Mouse (Mus musculus): ENCODE data around the gene Syn3. TPM values are rescaled to one million over a fixed set of nuclear protein-coding genes. Genes with fewer than 3 reads are reported as not detected.

The Syn3 gene
- polyA plus RNA-seq, 1 experiment: 9.5 TPM

DNA sequence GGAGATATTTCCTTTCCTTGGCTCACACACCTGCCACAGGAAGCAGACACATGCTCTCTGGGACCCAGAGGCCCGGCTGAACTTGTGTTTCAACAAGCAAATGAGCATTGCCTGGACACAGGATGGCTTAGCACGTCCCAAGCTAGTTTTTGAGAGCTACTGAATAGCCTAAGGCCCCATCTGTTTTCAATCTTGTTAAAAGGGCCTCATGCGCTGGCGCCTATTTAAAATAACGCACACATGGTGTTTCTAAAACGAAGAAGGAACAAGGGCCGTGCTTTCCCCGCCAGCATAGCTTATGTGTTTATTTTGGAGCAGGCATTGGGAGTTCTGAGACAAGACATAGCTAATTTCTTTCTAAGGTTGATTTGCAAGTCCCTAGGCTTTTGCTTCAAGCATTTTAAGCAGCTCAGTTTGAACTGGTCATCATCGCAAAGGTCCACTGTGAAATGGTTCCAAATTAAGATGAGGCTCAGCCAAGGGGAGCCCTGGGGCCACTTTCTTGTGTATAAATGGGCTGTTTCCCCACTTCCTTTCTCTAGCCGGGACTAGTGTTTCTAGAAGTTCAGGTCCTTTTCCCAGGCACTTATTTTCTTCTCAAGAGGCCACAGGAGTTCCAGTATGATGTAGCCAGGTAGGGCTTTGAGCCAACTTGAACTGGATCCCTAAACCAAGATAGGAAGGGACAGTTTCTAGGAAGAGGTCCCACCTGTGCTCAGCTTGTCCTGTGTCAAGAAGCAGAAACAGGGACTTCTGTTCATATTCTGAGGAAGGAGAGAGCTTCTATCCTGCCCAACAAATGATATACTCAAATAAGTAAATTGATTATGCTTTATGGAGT, 72.8 kb downstream of the Syn3 start:
- WGBS: 75% methylated on average over 10 of the region's 10 CpGs
- no peak overlapping the region for H3K27ac ChIP-seq (ENCODE audit: insufficient read depth, low read length)
- no peak overlapping the region for H3K4me3 ChIP-seq (replicated peaks; ENCODE audit: insufficient read depth, low read depth, low read length)
- no peak for TF ChIP-seq POLR2A (IDR thresholded peaks at IDR 0.05; ENCODE audit: borderline replicate concordance, insufficient read depth, low read length)
- no peak for TF ChIP-seq CTCF (IDR thresholded peaks at IDR 0.05; ENCODE audit: borderline replicate concordance, insufficient read depth, low read depth, low read length)
- H3K27me3 ChIP-seq (ENCODE audit: control insufficient read depth, insufficient read depth, low read length): no peaks in the 10 kb centered on the region
- DNase-seq: peak in 1 of 2 experiments; percentile 25
- no peaks in the 10 kb centered on the region for H3K4me1 ChIP-seq (ENCODE audit: control insufficient read depth, insufficient read depth, low read length)

GRCm38 (mm10) chr10:86421731-86422370, 76.8 kb downstream of the Syn3 start:
- WGBS: 94% methylated on average over 3 of the region's 3 CpGs
- H3K27me3 ChIP-seq (ENCODE audit: control insufficient read depth, insufficient read depth, low read length): no peaks in the 10 kb centered on the region
- TF ChIP-seq CTCF (IDR thresholded peaks at IDR 0.05; ENCODE audit: borderline replicate concordance, insufficient read depth, low read depth, low read length) (no peak), POLR2A (IDR thresholded peaks at IDR 0.05; ENCODE audit: borderline replicate concordance, insufficient read depth, low read length) (no peak)

GRCm38 (mm10) chr10:86418931-86419330, 79.8 kb downstream of the Syn3 start:
- Histone ChIP-seq H3K27me3 (ENCODE audit: control insufficient read depth, insufficient read depth, low read length) (no peaks in the 10 kb centered on the region), H3K4me1 (ENCODE audit: control insufficient read depth, insufficient read depth, low read length) (no peaks in the 10 kb centered on the region), H3K27ac (ENCODE audit: insufficient read depth, low read length) (no peak overlapping the region), H3K4me3 (replicated peaks; ENCODE audit: insufficient read depth, low read depth, low read length) (no peak overlapping the region)
- peak; percentile 61 to 74 for DNase-seq
- 29% methylated on average over 5 of the region's 5 CpGs for WGBS
- no peak for TF ChIP-seq POLR2A (IDR thresholded peaks at IDR 0.05; ENCODE audit: borderline replicate concordance, insufficient read depth, low read length)
- TF ChIP-seq CTCF (IDR thresholded peaks at IDR 0.05; ENCODE audit: borderline replicate concordance, insufficient read depth, low read depth, low read length): no peak

More at GRCm38 (mm10) chr10:86421731-86422370, 76.8 kb downstream of the Syn3 start:
- Histone ChIP-seq H3K4me3 (replicated peaks; ENCODE audit: insufficient read depth, low read depth, low read length) (no peak overlapping the region), H3K4me1 (ENCODE audit: control insufficient read depth, insufficient read depth, low read length) (no peaks in the 10 kb centered on the region), H3K27ac (ENCODE audit: insufficient read depth, low read length) (no peak overlapping the region)
- no peak for DNase-seq

- DNase-seq: peak; percentile 22 to 25
- no peaks in the 10 kb centered on the region for H3K4me1 ChIP-seq (ENCODE audit: control insufficient read depth, insufficient read depth, low read length)
- 82% methylated on average over 2 of the region's 2 CpGs for WGBS
- H3K4me3 ChIP-seq (replicated peaks; ENCODE audit: insufficient read depth, low read depth, low read length): no peak overlapping the region
- H3K27me3 ChIP-seq (ENCODE audit: control insufficient read depth, insufficient read depth, low read length): no peaks in the 10 kb centered on the region
- TF ChIP-seq POLR2A (IDR thresholded peaks at IDR 0.05; ENCODE audit: borderline replicate concordance, insufficient read depth, low read length) (no peak), CTCF (IDR thresholded peaks at IDR 0.05; ENCODE audit: borderline replicate concordance, insufficient read depth, low read depth, low read length) (no peak)
- no peak overlapping the region for H3K27ac ChIP-seq (ENCODE audit: insufficient read depth, low read length)
These were observed 80.4 kb downstream of the Syn3 start for GRCm38 (mm10) chr10:86418345-86418744.

DNA sequence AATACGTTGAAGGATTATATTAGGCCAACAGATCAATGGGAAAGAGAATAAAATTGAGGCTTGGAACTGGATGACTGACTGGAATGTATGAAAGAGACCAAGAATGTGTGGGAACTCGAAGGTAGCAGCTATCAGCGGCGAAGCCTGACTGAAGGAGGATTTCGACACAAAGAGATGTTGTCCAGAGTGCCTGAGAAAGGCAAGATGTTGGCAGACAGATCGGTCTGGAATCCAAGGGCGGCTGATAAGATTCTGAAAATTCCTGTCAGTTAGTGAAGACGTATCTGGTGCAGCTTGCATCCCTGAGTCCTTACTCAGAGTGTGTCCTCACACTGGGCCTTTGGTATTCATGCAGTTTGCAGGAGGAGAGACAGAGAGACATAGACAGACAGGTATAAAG, 81.9 kb downstream of the Syn3 start:
- Histone ChIP-seq H3K27me3 (ENCODE audit: control insufficient read depth, insufficient read depth, low read length) (no peaks in the 10 kb centered on the region), H3K27ac (ENCODE audit: insufficient read depth, low read length) (no peak overlapping the region), H3K4me3 (replicated peaks; ENCODE audit: insufficient read depth, low read depth, low read length) (no peak overlapping the region), H3K4me1 (ENCODE audit: control insufficient read depth, insufficient read depth, low read length) (no peaks in the 10 kb centered on the region)
- TF ChIP-seq POLR2A (IDR thresholded peaks at IDR 0.05; ENCODE audit: borderline replicate concordance, insufficient read depth, low read length) (no peak), CTCF (IDR thresholded peaks at IDR 0.05; ENCODE audit: borderline replicate concordance, insufficient read depth, low read depth, low read length) (no peak)
- 88% methylated on average over 8 of the region's 8 CpGs for WGBS
- no peak for DNase-seq

- Histone ChIP-seq H3K4me1 (ENCODE audit: control insufficient read depth, insufficient read depth, low read length) (no peaks in the 10 kb centered on the region), H3K27ac (ENCODE audit: insufficient read depth, low read length) (no peak overlapping the region), H3K27me3 (ENCODE audit: control insufficient read depth, insufficient read depth, low read length) (no peaks in the 10 kb centered on the region), H3K4me3 (replicated peaks; ENCODE audit: insufficient read depth, low read depth, low read length) (no peak overlapping the region)
- TF ChIP-seq CTCF (IDR thresholded peaks at IDR 0.05; ENCODE audit: borderline replicate concordance, insufficient read depth, low read depth, low read length) (no peak), POLR2A (IDR thresholded peaks at IDR 0.05; ENCODE audit: borderline replicate concordance, insufficient read depth, low read length) (no peak)
- DNase-seq: no peak
- WGBS: 81% methylated on average over 6 of the region's 6 CpGs
These were observed 87.8 kb downstream of the Syn3 start for GRCm38 (mm10) chr10:86410868-86411267.

DNA sequence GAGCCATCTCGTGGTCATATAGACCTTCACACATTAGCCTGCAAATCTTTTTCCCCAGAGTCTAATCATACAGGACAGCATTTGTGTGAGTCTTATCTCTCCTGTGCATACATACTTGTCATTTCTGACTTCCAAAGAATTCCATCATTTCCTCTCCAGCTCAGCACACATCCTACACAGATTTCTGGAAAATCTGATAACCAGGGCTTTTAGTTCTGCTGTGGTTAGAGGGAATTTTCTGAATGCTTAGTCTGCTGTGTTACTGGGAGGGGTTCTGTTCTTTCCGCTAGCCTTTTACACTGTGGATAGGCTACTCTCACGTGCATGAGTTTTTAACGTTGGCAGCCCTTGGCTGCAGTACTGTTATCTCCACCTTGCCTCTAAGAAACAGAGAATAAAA, 91.7 kb downstream of the Syn3 start:
- TF ChIP-seq POLR2A (IDR thresholded peaks at IDR 0.05; ENCODE audit: borderline replicate concordance, insufficient read depth, low read length) (no peak), CTCF (IDR thresholded peaks at IDR 0.05; ENCODE audit: borderline replicate concordance, insufficient read depth, low read depth, low read length) (no peak)
- 78% methylated on average over 4 of the region's 4 CpGs for WGBS
- no peak overlapping the region for H3K27ac ChIP-seq (ENCODE audit: insufficient read depth, low read length)
- H3K4me1 ChIP-seq (ENCODE audit: control insufficient read depth, insufficient read depth, low read length): no peaks in the 10 kb centered on the region
- no peaks in the 10 kb centered on the region for H3K27me3 ChIP-seq (ENCODE audit: control insufficient read depth, insufficient read depth, low read length)
- DNase-seq: no peak
- H3K4me3 ChIP-seq (replicated peaks; ENCODE audit: insufficient read depth, low read depth, low read length): no peak overlapping the region

GRCm38 (mm10) chr10:86398347-86398720, 100.4 kb downstream of the Syn3 start:
- no peak for DNase-seq
- no peak for TF ChIP-seq CTCF (IDR thresholded peaks at IDR 0.05; ENCODE audit: borderline replicate concordance, insufficient read depth, low read depth, low read length)
- no peak for TF ChIP-seq POLR2A (IDR thresholded peaks at IDR 0.05; ENCODE audit: borderline replicate concordance, insufficient read depth, low read length)

More at GRCm38 (mm10) chr10:86398347-86398720, 100.4 kb downstream of the Syn3 start:
- no peak overlapping the region for H3K4me3 ChIP-seq (replicated peaks; ENCODE audit: insufficient read depth, low read depth, low read length)
- 70% methylated on average over 2 of the region's 2 CpGs for WGBS
- H3K27ac ChIP-seq (ENCODE audit: insufficient read depth, low read length): no peak overlapping the region
- H3K4me1 ChIP-seq (ENCODE audit: control insufficient read depth, insufficient read depth, low read length): no peaks in the 10 kb centered on the region
- no peaks in the 10 kb centered on the region for H3K27me3 ChIP-seq (ENCODE audit: control insufficient read depth, insufficient read depth, low read length)
